Comparison of ENCODE assay signal across 11 mouse cellular contexts in genomic region chr5:118482598-118482997, GRCm38 (mm10).
DNase-seq lines count a peak whose midpoint lies in the region; ATAC-seq and TF ChIP-seq lines count a peak whose summit lies in the region.
"Had no signal": no experiment of that assay in that cellular context is flagged by ENCODE, and none has a peak within 500 bp of the region (broad histone marks: within the 10 kb centered on the region; RNA-seq: fewer than 3 reads in every experiment).

No protein-coding gene starts in this region.

- H3K4me3 ChIP-seq in kidney, embryonic 16.5 days (ENCODE audit: low read length): no peak overlapping the region
- H3K4me3 ChIP-seq in kidney, embryonic 14.5 days (ENCODE audit: low read length): no peak overlapping the region
- peak overlapping the region; percentile 37 to 67 for H3K4me3 ChIP-seq in MEL (ENCODE audit: control insufficient read depth in 1 of 2, insufficient read depth in 1 of 2, low read depth in 2 of 2, low read length in 2 of 2)
- H3K4me3 ChIP-seq in hindbrain, embryonic 16.5 days (ENCODE audit: low read length): no peak overlapping the region
- H3K4me3 ChIP-seq: forebrain, embryonic 13.5 days had no signal

- H3K9me3 ChIP-seq in kidney, embryonic 16.5 days (ENCODE audit: low read length): no peaks in the 10 kb centered on the region
- H3K9me3 ChIP-seq in kidney, embryonic 14.5 days (ENCODE audit: control insufficient read depth, low read length): no peaks in the 10 kb centered on the region
- no peaks in the 10 kb centered on the region for H3K9me3 ChIP-seq in MEL (replicated peaks; ENCODE audit: insufficient read depth, low read length)
- H3K9me3 ChIP-seq in hindbrain, embryonic 16.5 days (ENCODE audit: control insufficient read depth, low read length): no peaks in the 10 kb centered on the region
- H3K9me3 ChIP-seq: forebrain, embryonic 13.5 days had no signal

- ATAC-seq in kidney, embryonic 16.5 days (ENCODE audit: low FRiP score, low TSS enrichment): no peak
- no peak for ATAC-seq in kidney, embryonic 14.5 days (ENCODE audit: low FRiP score, low TSS enrichment)
- no peak for ATAC-seq in hindbrain, embryonic 16.5 days
- ATAC-seq: forebrain, embryonic 13.5 days had no signal

- no peak for TF ChIP-seq CTCF in MEL (IDR thresholded peaks at IDR 0.05 in 2 of 3, conservative IDR thresholded peaks at IDR 0.05 in 1 of 3; ENCODE audit: control insufficient read depth in 1 of 3, insufficient read depth in 1 of 3, low read depth in 2 of 3, low read length in 3 of 3, poor library complexity in 1 of 3, severe bottlenecking in 1 of 3)

- no peaks in the 10 kb centered on the region; the same call in 1 of the 2 replicates for H3K79me2 ChIP-seq in MEL (ENCODE audit: control insufficient read depth, insufficient read depth, low read length, poor library complexity)

- no peaks in the 10 kb centered on the region for H3K36me3 ChIP-seq in kidney, embryonic 16.5 days (ENCODE audit: insufficient read depth, low read length)
- H3K36me3 ChIP-seq in kidney, embryonic 14.5 days (ENCODE audit: control insufficient read depth, insufficient read depth, low read length): no peaks in the 10 kb centered on the region
- H3K36me3 ChIP-seq in MEL (ENCODE audit: control insufficient read depth in 1 of 2, insufficient read depth in 2 of 2, low read length in 2 of 2): peaks cover 0 to 47% of the 10 kb centered on the region in 2 experiments; a peak in 2 of 4 replicates
- no peaks in the 10 kb centered on the region for H3K36me3 ChIP-seq in hindbrain, embryonic 16.5 days (ENCODE audit: control insufficient read depth, insufficient read depth, low read length)

- H3K4me1 ChIP-seq in kidney, embryonic 16.5 days (ENCODE audit: insufficient read depth, low read length): peaks cover 18% of the 10 kb centered on the region
- peaks cover 11% of the 10 kb centered on the region for H3K4me1 ChIP-seq in kidney, embryonic 14.5 days (ENCODE audit: control insufficient read depth, insufficient read depth, low read length)
- H3K4me1 ChIP-seq in MEL (ENCODE audit: control insufficient read depth in 1 of 2, insufficient read depth in 2 of 2, low read length in 2 of 2): peaks cover 21 to 71% of the 10 kb centered on the region in 2 experiments
- peaks cover 3% of the 10 kb centered on the region; the same call in 1 of the 2 replicates for H3K4me1 ChIP-seq in hindbrain, embryonic 16.5 days (ENCODE audit: control insufficient read depth, insufficient read depth, low read depth, low read length)

- H3K9ac ChIP-seq in kidney, embryonic 16.5 days (replicated peaks; ENCODE audit: low read length): no peak overlapping the region
- no peak overlapping the region for H3K9ac ChIP-seq in kidney, embryonic 14.5 days (ENCODE audit: low read depth, low read length)
- peak overlapping the region; percentile 62 for H3K9ac ChIP-seq in MEL (ENCODE audit: control insufficient read depth, low read depth, low read length, poor library complexity, severe bottlenecking)
- H3K9ac ChIP-seq in hindbrain, embryonic 16.5 days (ENCODE audit: low read depth, low read length): no peak overlapping the region
- H3K9ac ChIP-seq: forebrain, embryonic 13.5 days had no signal

- no peaks in the 10 kb centered on the region for H3K27me3 ChIP-seq in kidney, embryonic 16.5 days (ENCODE audit: insufficient read depth, low read length)
- H3K27me3 ChIP-seq in kidney, embryonic 14.5 days (ENCODE audit: control insufficient read depth, insufficient read depth, low read length): no peaks in the 10 kb centered on the region
- H3K27me3 ChIP-seq in MEL (ENCODE audit: control insufficient read depth in 1 of 2, insufficient read depth in 2 of 2, low read length in 2 of 2): no peaks in the 10 kb centered on the region
- no peaks in the 10 kb centered on the region for H3K27me3 ChIP-seq in hindbrain, embryonic 16.5 days (replicated peaks; ENCODE audit: control insufficient read depth, insufficient read depth, low read length)
- H3K27me3 ChIP-seq: forebrain, embryonic 13.5 days had no signal

- no peak overlapping the region for H3K27ac ChIP-seq in kidney, embryonic 16.5 days (ENCODE audit: low read length)
- no peak overlapping the region for H3K27ac ChIP-seq in kidney, embryonic 14.5 days (ENCODE audit: low read depth, low read length)
- peak overlapping the region; percentile 91 for H3K27ac ChIP-seq in MEL (ENCODE audit: control insufficient read depth, low read depth, low read length)
- H3K27ac ChIP-seq in hindbrain, embryonic 16.5 days (ENCODE audit: low read depth, low read length): no peak overlapping the region
- H3K27ac ChIP-seq: forebrain, embryonic 13.5 days had no signal

- 0 out of 2 replicates have a peak overlapping the region, but pooled peaks have one; percentile 6 for H3K4me2 ChIP-seq in kidney, embryonic 16.5 days (replicated peaks; ENCODE audit: low read depth, low read length)
- no peak overlapping the region for H3K4me2 ChIP-seq in kidney, embryonic 14.5 days (replicated peaks; ENCODE audit: low read depth, low read length)
- no peak overlapping the region for H3K4me2 ChIP-seq in hindbrain, embryonic 16.5 days (ENCODE audit: low read length)
- H3K4me2 ChIP-seq: forebrain, embryonic 13.5 days had no signal

- TF ChIP-seq RAD21 in MEL (IDR thresholded peaks at IDR 0.05; ENCODE audit: low read depth, low read length): no peak

- DNase-seq in MEL (ENCODE audit: low read depth, low spot score): peak; percentile 66
- DNase-seq in liver: peak; percentile 78
- peak; percentile 31 for DNase-seq in thymus, postnatal 10 days (ENCODE audit: low spot score in 2 of 2)
- no peak for DNase-seq in adrenal gland, postnatal 10 days
- DNase-seq: layer of hippocampus, adult 9-11 months; lung, adult 18-20 months; midbrain, embryonic 14.5 days had no signal

- no peak for TF ChIP-seq EP300 in MEL (IDR thresholded peaks at IDR 0.05; ENCODE audit: low read depth in 1 of 2, low read length in 2 of 2)

- TF ChIP-seq POLR2A in MEL (IDR thresholded peaks at IDR 0.05; ENCODE audit: control insufficient read depth in 1 of 2, insufficient read depth in 1 of 2, low read depth in 1 of 2, low read length in 2 of 2, poor library complexity in 1 of 2): peak in 1 of 2 experiments; percentile 38; a peak in 1 of 4 replicates

- 47% methylated on average over 7 of the region's 7 CpGs for WGBS in kidney, embryonic 16.5 days
- WGBS in kidney, embryonic 14.5 days: 42% methylated on average over 7 of the region's 7 CpGs
- 55% methylated on average over 7 of the region's 7 CpGs for WGBS in hindbrain, embryonic 16.5 days

TF ChIP-seq in MEL, 35 proteins besides CTCF, POLR2A, EP300 and RAD21:
- TF ChIP-seq UBTF (IDR thresholded peaks at IDR 0.05; ENCODE audit: borderline replicate concordance, insufficient read depth, low read depth, low read length) (no peak), ETS1 (IDR thresholded peaks at IDR 0.05; ENCODE audit: low read depth, low read length) (no peak), TCF12 (IDR thresholded peaks at IDR 0.05; ENCODE audit: low read depth, low read length) (no peak), MYC (IDR thresholded peaks at IDR 0.05; ENCODE audit: low read depth, low read length) (0 out of 2 replicates have a peak, but pooled peaks have one; percentile 10), MXI1 (IDR thresholded peaks at IDR 0.05; ENCODE audit: low read depth, low read length) (no peak), NRF1 (IDR thresholded peaks at IDR 0.05; ENCODE audit: insufficient read depth, low read depth, low read length, poor library complexity, severe bottlenecking) (no peak), TBP (IDR thresholded peaks at IDR 0.05; ENCODE audit: low read depth, low read length) (no peak), ELF1 (IDR thresholded peaks at IDR 0.05; ENCODE audit: low read depth, low read length) (no peak), MAX (IDR thresholded peaks at IDR 0.05; ENCODE audit: low read length) (no peak), USF1 (IDR thresholded peaks at IDR 0.05; ENCODE audit: low read depth, low read length) (peak; percentile 89), POLR2AphosphoS5 (IDR thresholded peaks at IDR 0.05; ENCODE audit: borderline replicate concordance, low read depth, low read length) (no peak), E2F4 (IDR thresholded peaks at IDR 0.05; ENCODE audit: borderline replicate concordance, low read depth, low read length) (no peak), MYB (IDR thresholded peaks at IDR 0.05; ENCODE audit: low read depth, low read length) (no peak), MAFK (IDR thresholded peaks at IDR 0.05; ENCODE audit: borderline replicate concordance, low read depth, low read length) (no peak), GABPA (IDR thresholded peaks at IDR 0.05; ENCODE audit: low read depth, low read length) (no peak), POLR2AphosphoS2 (IDR thresholded peaks at IDR 0.05; ENCODE audit: low read length) (no peak), USF2 (IDR thresholded peaks at IDR 0.05; ENCODE audit: borderline replicate concordance in 1 of 2, insufficient read depth in 1 of 2, low read depth in 1 of 2, low read length in 2 of 2) (0 out of 4 replicates have a peak, but pooled peaks of 1 of the 2 experiments have one; percentile 42), ZMIZ1 (IDR thresholded peaks at IDR 0.05; ENCODE audit: low read depth, low read length) (no peak), GATA1 (IDR thresholded peaks at IDR 0.05; ENCODE audit: low read depth, low read length) (no peak), KAT2A (conservative IDR thresholded peaks at IDR 0.05; ENCODE audit: low read depth, low read length) (no peak), RCOR1 (IDR thresholded peaks at IDR 0.05; ENCODE audit: low read depth, low read length) (no peak), CHD2 (IDR thresholded peaks at IDR 0.05; ENCODE audit: low read length) (no peak)
TF ChIP-seq in MEL: peak in this region for 3.

Comparison
In these comparisons a context has a peak if more than half of its experiments do, and no peak if none do; other contexts are left out.
1. H3K4me3 ChIP-seq: peak in MEL (2 of 2); none in kidney, embryonic 16.5 days (single experiment), kidney, embryonic 14.5 days (single experiment) and hindbrain, embryonic 16.5 days (single experiment).